Mouse (Mus musculus) lung, adult 2 months (tissue): Measurements from ENCODE around the gene Ric1.

Experiments
- CTCF ChIP-seq: fragments of 200-500 bp; IDR thresholded peaks from 2 replicates; pipeline ENCODE4 v1.5.1; 2011; ENCODE audit warnings: mild to moderate bottlenecking, low read length, control low read depth; ENCODE audit not compliant: insufficient read depth
- POLR2A ChIP-seq: fragments of 200-500 bp; IDR thresholded peaks from 2 replicates; pipeline ENCODE4 v1.6.1; 2011; ENCODE audit warnings: low read depth, mild to moderate bottlenecking, control low read depth, low read length, borderline replicate concordance; ENCODE audit errors: extremely low read depth

- TF ChIP-seq CTCF (no peak), POLR2A (no peak)
Measured at GRCm38 (mm10) chr19:29607521-29607920, 85.4 kb downstream of the Ric1 start.
